Mouse (Mus musculus) erythroblast, embryonic 14.5 days (primary cell): Measurements from ENCODE around the gene Vps13d. TPM values are rescaled to one million over a fixed set of nuclear protein-coding genes. Genes with fewer than 3 reads are reported as not detected.

Experiments
- H3K27me3 ChIP-seq: 2 replicates; pipeline ENCODE4 v1.6.1; 2012; ENCODE audit warnings: inconsistent platforms; ENCODE audit not compliant: control insufficient read depth
- H3K36me3 ChIP-seq: 2 replicates; pipeline ENCODE4 v1.6.1; 2012; ENCODE audit warnings: mild to moderate bottlenecking, inconsistent platforms; ENCODE audit not compliant: control insufficient read depth
- H3K4me1 ChIP-seq: 2 replicates; pipeline ENCODE4 v1.6.1; 2012; ENCODE audit warnings: inconsistent platforms; ENCODE audit not compliant: control insufficient read depth
- H3K4me3 ChIP-seq: replicated peaks from 2 replicates; pipeline ENCODE3; 2012; ENCODE audit warnings: moderate library complexity, mild to moderate bottlenecking, inconsistent platforms
- H3K9me3 ChIP-seq: 2 replicates; pipeline ENCODE4 v1.6.1; 2012; ENCODE audit warnings: low read length, inconsistent platforms, mixed read lengths; ENCODE audit not compliant: control insufficient read depth
- GATA1 ChIP-seq: IDR thresholded peaks from 2 replicates; pipeline ENCODE4 v1.6.1; 2012; ENCODE audit warnings: low read length, inconsistent platforms, mixed read lengths
- TAL1 ChIP-seq: IDR thresholded peaks from 3 replicates; pipeline ENCODE4 v1.6.1; 2012; ENCODE audit warnings: low read length, inconsistent platforms, mixed read lengths
- polyA plus RNA-seq: library from polyadenylated mRNA; stranded (reverse); fragments of >175 nt; gene quantifications from 2 replicates; pipeline ENCODE4 v1.2.3, GENCODE M21; 2012

Vps13d gene
- polyA plus RNA-seq, 1 experiment: 0.69 TPM

DNA sequence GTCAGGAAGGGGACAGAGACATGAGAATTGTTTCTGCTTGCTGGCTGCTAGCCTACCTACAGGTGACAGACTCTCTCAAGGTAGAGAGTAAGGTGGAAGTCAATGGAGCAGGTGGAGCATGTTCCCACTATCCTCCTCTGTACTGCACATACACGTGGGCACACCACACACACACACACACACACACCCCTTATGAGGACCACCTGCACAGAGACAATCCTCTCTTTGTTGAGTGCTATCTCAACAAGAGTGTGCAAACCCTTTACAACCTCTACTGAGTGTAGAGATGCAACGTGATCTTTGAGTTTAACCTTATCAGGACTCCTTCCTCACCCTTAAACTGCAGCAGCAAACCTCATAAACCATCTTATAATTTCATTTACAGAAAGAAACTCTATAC lies 8.5 kb upstream of the Vps13d start:
- no peaks in the 10 kb centered on the region for H3K9me3 ChIP-seq
- TF ChIP-seq GATA1 (no peak), TAL1 (no peak)
- peaks cover 60% of the 10 kb centered on the region for H3K4me1 ChIP-seq
- no peak overlapping the region for H3K4me3 ChIP-seq
- no peaks in the 10 kb centered on the region for H3K36me3 ChIP-seq
- H3K27me3 ChIP-seq: no peaks in the 10 kb centered on the region

GRCm38 (mm10) chr4:145201424-145201823 lies 6.6 kb upstream of the Vps13d start:
- no peaks in the 10 kb centered on the region for H3K36me3 ChIP-seq
- H3K27me3 ChIP-seq: no peaks in the 10 kb centered on the region
- H3K4me3 ChIP-seq: no peak overlapping the region
- peaks cover 59% of the 10 kb centered on the region for H3K4me1 ChIP-seq
- TF ChIP-seq GATA1 (no peak), TAL1 (no peak)
- H3K9me3 ChIP-seq: no peaks in the 10 kb centered on the region

DNA sequence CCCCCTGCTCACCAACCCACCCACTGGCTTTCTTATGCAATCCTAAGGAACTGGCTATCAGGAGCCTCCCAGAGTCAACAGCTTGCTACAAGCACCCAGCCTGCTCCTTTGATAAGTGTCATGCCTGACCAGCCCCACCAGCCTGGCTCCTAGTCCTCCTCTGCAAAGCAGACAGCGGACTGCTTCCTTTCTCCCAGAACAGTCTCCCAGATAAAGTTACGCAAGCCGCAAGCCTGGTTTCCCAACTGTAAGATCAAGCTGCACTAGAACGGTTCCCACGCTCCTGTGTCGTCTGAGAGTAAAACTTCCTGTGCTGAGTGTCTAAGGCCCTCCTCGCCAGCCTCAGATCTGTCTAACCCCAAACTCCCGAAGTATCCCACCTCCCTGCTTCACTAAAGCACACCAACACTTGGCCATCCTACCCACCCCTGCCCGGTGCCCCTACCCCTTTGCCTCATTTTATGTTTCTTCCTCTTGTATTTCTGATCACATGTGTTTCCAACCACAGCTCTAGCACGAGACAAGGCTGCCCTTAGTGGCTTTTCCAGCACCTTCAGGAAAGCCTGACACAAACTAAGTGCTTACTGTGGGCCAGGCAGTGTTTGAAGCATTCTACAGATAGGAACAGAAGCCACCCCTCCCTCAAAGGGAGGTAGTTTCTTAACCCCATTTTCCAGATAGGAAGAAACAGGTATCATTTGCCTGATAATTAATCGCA lies 5.3 kb upstream of the Vps13d start:
- no peaks in the 10 kb centered on the region for H3K9me3 ChIP-seq
- H3K36me3 ChIP-seq: no peaks in the 10 kb centered on the region
- H3K27me3 ChIP-seq: no peaks in the 10 kb centered on the region
- peak overlapping the region; percentile 7 for H3K4me3 ChIP-seq
- TF ChIP-seq TAL1: peak; percentile 70
- peak; percentile 51 for TF ChIP-seq GATA1
- H3K4me1 ChIP-seq: peaks cover 63% of the 10 kb centered on the region

DNA sequence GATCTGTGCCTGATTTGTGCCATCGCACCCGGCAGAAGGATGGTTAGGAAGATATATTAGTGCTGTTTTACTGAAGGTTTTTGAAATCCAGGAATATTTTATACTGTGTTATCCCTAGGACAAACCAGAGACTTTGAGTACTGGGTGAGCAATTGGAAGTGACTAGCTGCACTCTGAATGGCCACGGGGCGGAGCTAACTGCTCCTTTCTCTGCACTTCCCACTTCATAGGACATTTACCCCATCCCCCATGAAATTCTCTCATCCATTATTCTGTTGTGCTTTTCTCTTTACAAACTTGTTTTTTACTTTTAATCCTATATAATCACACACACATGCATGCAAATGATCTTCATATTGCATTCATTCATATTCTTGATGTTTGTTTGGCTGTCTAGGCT lies 1.8 kb upstream of the Vps13d start:
- Histone ChIP-seq H3K36me3 (peaks cover 1% of the 10 kb centered on the region), H3K4me3 (no peak overlapping the region), H3K27me3 (no peaks in the 10 kb centered on the region), H3K4me1 (peaks cover 85% of the 10 kb centered on the region), H3K9me3 (no peaks in the 10 kb centered on the region)
- TF ChIP-seq GATA1 (no peak), TAL1 (no peak)

GRCm38 (mm10) chr4:145195172-145195571 lies 367 bp upstream of the Vps13d start:
- H3K27me3 ChIP-seq: no peaks in the 10 kb centered on the region
- TF ChIP-seq GATA1 (no peak), TAL1 (no peak)
- H3K4me1 ChIP-seq: peaks cover 72% of the 10 kb centered on the region
- no peaks in the 10 kb centered on the region for H3K9me3 ChIP-seq
- H3K4me3 ChIP-seq: peak overlapping the region; percentile 79
- H3K36me3 ChIP-seq: peaks cover 14% of the 10 kb centered on the region

GRCm38 (mm10) chr4:145193991-145194511 lies 754 bp downstream of the Vps13d start:
- H3K27me3 ChIP-seq: no peaks in the 10 kb centered on the region
- H3K36me3 ChIP-seq: peaks cover 24% of the 10 kb centered on the region
- H3K4me3 ChIP-seq: peak overlapping the region; percentile 79
- peaks cover 62% of the 10 kb centered on the region for H3K4me1 ChIP-seq
- TF ChIP-seq GATA1 (no peak), TAL1 (no peak)
- no peaks in the 10 kb centered on the region for H3K9me3 ChIP-seq

DNA sequence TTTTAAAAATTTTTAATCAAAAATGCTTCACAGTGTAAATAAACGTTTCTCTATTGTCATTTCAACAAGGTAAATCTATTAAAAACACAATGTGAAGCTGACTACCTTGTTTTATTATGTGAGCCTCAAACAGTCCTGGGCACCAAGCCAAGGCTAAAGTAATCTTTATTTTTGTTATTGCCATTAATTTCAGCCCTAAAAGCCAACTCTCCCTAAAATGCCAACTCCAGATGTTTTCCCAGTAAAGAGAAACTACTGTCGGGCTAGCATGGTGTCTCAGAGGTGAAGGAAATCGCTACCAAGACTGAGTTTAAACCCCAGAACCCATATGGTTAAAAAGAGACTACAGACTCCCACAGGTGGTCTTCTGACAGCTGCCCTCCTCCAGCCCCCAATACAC lies 1.4 kb downstream of the Vps13d start:
- Histone ChIP-seq H3K4me3 (peak overlapping the region; percentile 79), H3K9me3 (no peaks in the 10 kb centered on the region), H3K4me1 (peaks cover 57% of the 10 kb centered on the region), H3K27me3 (no peaks in the 10 kb centered on the region), H3K36me3 (peaks cover 29% of the 10 kb centered on the region)
- TF ChIP-seq GATA1 (no peak), TAL1 (no peak)

GRCm38 (mm10) chr4:145192686-145193085 lies 2.1 kb downstream of the Vps13d start:
- peak overlapping the region; percentile 0 for H3K4me3 ChIP-seq
- H3K27me3 ChIP-seq: no peaks in the 10 kb centered on the region
- H3K4me1 ChIP-seq: peaks cover 51% of the 10 kb centered on the region
- peaks cover 33% of the 10 kb centered on the region for H3K36me3 ChIP-seq
- TF ChIP-seq GATA1 (no peak), TAL1 (no peak)
- H3K9me3 ChIP-seq: no peaks in the 10 kb centered on the region

DNA sequence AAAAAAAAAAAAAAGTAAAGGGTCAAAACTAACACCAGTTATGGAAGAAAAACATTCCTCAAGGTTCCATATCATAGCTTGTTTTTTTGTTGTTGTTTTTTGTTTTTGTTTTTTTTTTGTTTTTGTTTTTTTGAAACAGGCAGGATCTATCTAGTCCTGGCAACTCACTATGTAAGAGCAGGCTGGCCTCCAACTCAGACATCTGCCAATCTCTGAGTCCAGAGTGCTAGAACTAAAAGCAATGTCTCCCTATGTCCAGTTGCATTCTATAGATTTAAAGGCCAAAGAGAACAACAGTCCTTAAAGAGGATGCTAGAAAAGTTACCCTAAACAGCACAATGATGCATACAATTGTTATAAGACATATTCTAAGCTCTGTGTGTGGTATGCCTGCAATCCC lies 6.2 kb downstream of the Vps13d start:
- Histone ChIP-seq H3K4me1 (peaks cover 21% of the 10 kb centered on the region), H3K9me3 (no peaks in the 10 kb centered on the region), H3K4me3 (no peak overlapping the region), H3K27me3 (no peaks in the 10 kb centered on the region), H3K36me3 (peaks cover 64% of the 10 kb centered on the region)
- TF ChIP-seq GATA1: no peak
- no peak for TF ChIP-seq TAL1
